Mouse (Mus musculus) intestine, postnatal 0 days (tissue): Measurements from ENCODE around the gene Pdpn. TPM values are rescaled to one million over a fixed set of nuclear protein-coding genes. Genes with fewer than 3 reads are reported as not detected.

Experiments used
- ATAC-seq: fragments of 200-750 bp; cut with Nextera tagmentation; 2 replicates; pipeline ENCODE4 v1.8.0; 2017; ENCODE audit warnings: mild to moderate bottlenecking, moderate TSS enrichment, moderate library complexity
- H3K27ac ChIP-seq: fragments of 300-500 bp; sonication (generic); 2 replicates; pipeline ENCODE4 v1.5.1; 2014; ENCODE audit warnings: mild to moderate bottlenecking, low read depth, low read length, moderate library complexity
- H3K27me3 ChIP-seq: fragments of 300-500 bp; sonication (generic); replicated peaks from 2 replicates; pipeline ENCODE4 v1.6.1; 2014; ENCODE audit warnings: low read length, mixed read lengths; ENCODE audit not compliant: control insufficient read depth, insufficient read depth
- H3K36me3 ChIP-seq: fragments of 300-500 bp; sonication (generic); 2 replicates; pipeline ENCODE4 v1.6.1; 2014; ENCODE audit warnings: mild to moderate bottlenecking, moderate library complexity; ENCODE audit not compliant: control insufficient read depth, insufficient read depth
- H3K4me1 ChIP-seq: fragments of 300-500 bp; sonication (generic); replicated peaks from 2 replicates; pipeline ENCODE4 v1.6.1; 2014; ENCODE audit warnings: antibody characterized with exemption, low read length, mixed read lengths; ENCODE audit not compliant: control insufficient read depth, insufficient read depth
- H3K4me2 ChIP-seq: fragments of 300-500 bp; sonication (generic); replicated peaks from 2 replicates; pipeline ENCODE4 v1.6.1; 2014; ENCODE audit warnings: low read depth, mild to moderate bottlenecking, moderate library complexity
- H3K4me3 ChIP-seq: fragments of 300-500 bp; sonication (generic); 2 replicates; pipeline ENCODE4 v1.5.1; 2014; ENCODE audit warnings: low read depth, low read length
- H3K9ac ChIP-seq: fragments of 300-500 bp; sonication (generic); 2 replicates; pipeline ENCODE4 v1.6.1; 2014; ENCODE audit warnings: mild to moderate bottlenecking, low read depth, low read length
- H3K9me3 ChIP-seq: fragments of 300-500 bp; sonication (generic); 2 replicates; pipeline ENCODE4 v1.6.1; 2016; ENCODE audit warnings: mixed run types; ENCODE audit not compliant: control insufficient read depth
- CTCF ChIP-seq: sonication (generic); IDR thresholded peaks from 2 replicates; pipeline ENCODE4 v1.5.1; 2016; ENCODE audit warnings: low read depth, mild to moderate bottlenecking, control low read depth, antibody characterized with exemption, moderate library complexity
- WGBS: fragments of 180-500 bp; shearing (Covaris S2); extraction: QIAGEN DNeasy Blood & Tissue Kit; methylation state at CpG from one replicate; pipeline ENCODE4 v1.1.7; 2014; 5-methylcytosine and 5-hydroxymethylcytosine counted together
- polyA plus RNA-seq: library from polyadenylated mRNA; unstranded; fragments of >200 nt; fragmentation: Nextera tagmentation; extraction: Ambion mirVana; gene quantifications from 2 replicates; pipeline ENCODE4 v1.2.1, GENCODE M21; 2015

Pdpn gene
- polyA plus RNA-seq, 1 experiment from 2014 or later = 18.5 TPM

DNA sequence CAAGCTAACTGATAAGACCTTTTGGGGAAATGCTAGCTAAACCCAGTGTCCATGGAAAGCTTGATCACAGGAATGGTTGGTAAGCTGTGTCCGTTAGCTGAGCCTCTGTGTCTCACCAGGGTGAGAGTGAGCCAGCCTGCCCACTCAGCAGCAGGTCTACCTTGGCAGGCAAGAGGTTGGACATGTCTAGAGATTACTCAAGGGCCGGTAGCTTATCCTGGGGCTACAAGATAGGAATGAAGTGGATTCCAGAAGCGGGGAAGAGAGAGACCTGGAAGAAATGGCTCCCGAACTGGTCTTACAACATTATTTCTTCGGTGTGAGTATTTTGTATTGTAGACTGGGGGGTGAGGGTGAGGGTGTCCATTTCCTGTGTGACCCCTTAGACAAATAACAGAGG is 1.7 kb upstream of the Pdpn start:
- Histone ChIP-seq H3K4me1 (no peaks in the 10 kb centered on the region), H3K36me3 (no peaks in the 10 kb centered on the region), H3K4me2 (no peak overlapping the region), H3K27ac (no peak overlapping the region), H3K9me3 (no peaks in the 10 kb centered on the region), H3K27me3 (peaks cover 10% of the 10 kb centered on the region; the same call in 1 of the 2 replicates), H3K4me3 (no peak overlapping the region), H3K9ac (no peak overlapping the region)
- 62% methylated on average over 5 of the region's 5 CpGs for WGBS
- no peak for TF ChIP-seq CTCF
- no peak for ATAC-seq

DNA sequence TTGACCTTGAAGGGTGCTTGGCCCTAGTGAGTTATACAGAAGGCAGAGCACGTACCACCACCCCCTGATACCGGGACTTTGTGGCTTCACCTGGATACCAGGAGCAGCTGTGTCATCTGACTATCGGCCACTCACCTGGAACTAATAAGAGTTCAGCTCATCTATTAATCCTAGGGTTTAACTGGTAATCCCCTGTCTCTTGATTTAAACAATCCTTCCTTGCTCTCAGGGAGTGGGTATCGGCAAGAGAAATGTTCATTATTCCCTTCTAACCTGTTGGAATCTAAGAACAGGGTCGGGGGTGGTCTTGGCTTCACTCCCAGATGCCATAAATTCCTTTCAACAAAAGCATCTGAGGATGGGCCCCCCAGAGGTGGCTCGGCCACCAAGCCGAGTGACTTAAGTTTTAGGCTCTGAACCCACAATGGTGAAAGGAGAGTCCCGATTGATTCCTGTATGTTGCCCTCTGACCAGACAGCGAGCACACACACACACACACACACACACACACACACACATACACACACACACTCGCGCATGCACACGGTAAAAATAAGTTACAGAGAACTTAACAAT is 837 bp upstream of the Pdpn start:
- Histone ChIP-seq H3K4me1 (no peaks in the 10 kb centered on the region), H3K9ac (no peak overlapping the region), H3K9me3 (no peaks in the 10 kb centered on the region), H3K27ac (no peak overlapping the region), H3K27me3 (peaks cover 10% of the 10 kb centered on the region; the same call in 1 of the 2 replicates), H3K36me3 (no peaks in the 10 kb centered on the region), H3K4me3 (no peak overlapping the region), H3K4me2 (peak overlapping the region; percentile 57; the same call in 1 of the 2 replicates)
- WGBS = 24% methylated on average over 12 of the region's 12 CpGs
- no peak for ATAC-seq
- no peak for TF ChIP-seq CTCF

DNA sequence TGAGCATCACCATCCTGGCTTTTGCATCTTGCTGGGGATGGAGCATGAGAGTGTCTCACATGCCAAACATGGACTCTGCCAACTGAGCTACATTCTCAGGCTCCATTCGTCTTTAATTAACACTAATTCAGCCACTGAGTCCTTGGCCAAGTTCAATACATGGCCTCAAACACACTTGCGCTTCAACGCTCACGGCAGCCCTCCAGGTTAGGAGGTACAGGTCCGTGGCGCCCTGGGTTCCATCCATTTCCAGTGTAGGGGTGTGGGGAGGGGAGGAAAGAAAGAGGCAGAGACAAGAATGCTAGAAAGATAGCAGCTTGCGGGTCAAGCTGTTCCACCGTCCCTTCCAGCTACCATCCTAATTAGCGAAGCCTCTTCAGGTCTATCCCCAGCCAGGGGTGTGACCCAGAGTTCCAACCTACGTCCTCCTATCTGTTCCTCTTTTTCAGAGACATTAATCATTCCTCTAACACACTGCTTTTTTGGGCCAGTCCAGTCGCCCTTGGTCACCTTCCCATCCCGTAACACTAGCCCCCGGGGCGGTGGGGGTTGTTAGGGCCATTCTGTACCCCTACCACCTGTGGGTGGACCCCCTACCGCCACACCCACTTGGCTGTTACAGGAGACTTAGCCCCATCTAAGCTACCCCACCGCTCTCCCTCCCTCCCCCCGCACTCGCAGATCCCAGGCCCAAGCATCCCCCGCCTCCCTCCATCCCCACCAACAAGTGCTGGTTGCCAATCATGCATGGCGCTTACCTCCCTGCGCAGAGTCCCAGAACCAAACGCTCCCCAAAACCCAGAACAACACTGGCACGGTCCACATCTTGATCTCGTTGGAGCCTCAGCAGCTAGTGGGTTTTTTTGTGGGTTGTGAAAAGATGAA is 691 bp downstream of the Pdpn start:
- Histone ChIP-seq H3K9me3 (no peaks in the 10 kb centered on the region), H3K27me3 (peaks cover 10% of the 10 kb centered on the region; the same call in 1 of the 2 replicates), H3K4me2 (peak overlapping the region; percentile 57), H3K4me3 (peak overlapping the region; percentile 35), H3K9ac (no peak overlapping the region), H3K27ac (no peak overlapping the region), H3K36me3 (no peaks in the 10 kb centered on the region), H3K4me1 (no peaks in the 10 kb centered on the region)
- ATAC-seq = no peak
- WGBS = 27% methylated on average over 24 of the region's 24 CpGs
- TF ChIP-seq CTCF = no peak

DNA sequence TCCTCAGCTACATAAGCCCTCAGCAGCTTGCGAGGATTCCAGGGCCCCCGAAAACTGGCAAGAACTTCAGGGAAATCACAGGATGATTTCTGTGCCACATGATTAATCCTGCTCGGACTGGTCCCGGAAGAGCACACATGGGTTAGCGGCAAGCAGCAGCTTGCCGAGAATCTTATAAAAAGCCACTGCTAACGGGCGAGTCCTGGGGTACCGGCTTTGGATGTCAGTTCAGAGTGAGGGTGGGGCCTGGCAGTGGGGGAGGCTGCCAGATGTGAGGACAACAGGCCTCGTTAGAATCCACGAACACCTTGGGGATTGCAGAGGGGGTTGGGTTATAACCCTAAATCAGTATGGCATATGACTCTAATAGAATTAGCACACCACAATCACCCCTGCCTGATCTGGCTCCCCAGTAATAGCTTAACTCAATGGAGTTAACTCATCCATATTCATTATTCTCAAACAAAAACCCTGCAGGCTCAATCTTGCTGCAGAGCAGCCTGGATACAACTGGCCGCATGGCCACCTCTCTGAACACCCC is 2.3 kb downstream of the Pdpn start:
- no peak for TF ChIP-seq CTCF
- Histone ChIP-seq H3K36me3 (no peaks in the 10 kb centered on the region), H3K4me1 (no peaks in the 10 kb centered on the region), H3K27me3 (peaks cover 10% of the 10 kb centered on the region; the same call in 1 of the 2 replicates), H3K9ac (no peak overlapping the region), H3K27ac (no peak overlapping the region), H3K4me2 (peak overlapping the region; percentile 32; the same call in 1 of the 2 replicates), H3K9me3 (no peaks in the 10 kb centered on the region), H3K4me3 (no peak overlapping the region)
- WGBS = 35% methylated on average over 12 of the region's 12 CpGs
- ATAC-seq = no peak

DNA sequence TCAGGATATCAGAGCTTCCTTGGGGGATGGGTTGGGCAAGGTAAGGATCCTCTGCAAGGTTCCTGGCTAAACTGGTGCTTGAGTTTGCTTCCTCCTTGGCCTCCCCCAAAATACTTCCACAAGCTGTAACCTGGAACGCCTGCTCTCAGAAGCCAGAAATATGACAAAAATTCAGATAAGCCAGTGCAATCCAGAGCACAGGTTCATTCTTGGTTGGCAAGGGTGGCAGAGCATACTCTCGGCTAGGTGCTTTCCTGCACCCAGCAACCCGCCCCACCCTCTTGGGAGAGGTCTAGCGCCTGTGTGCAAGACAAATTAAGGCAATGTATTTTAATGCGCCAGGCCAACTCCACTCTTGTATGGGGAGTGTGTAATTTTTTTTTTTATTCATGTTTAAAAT is 3.2 kb downstream of the Pdpn start:
- Histone ChIP-seq H3K27me3 (peaks cover 10% of the 10 kb centered on the region; the same call in 1 of the 2 replicates), H3K4me2 (no peak overlapping the region), H3K9me3 (no peaks in the 10 kb centered on the region), H3K36me3 (no peaks in the 10 kb centered on the region), H3K4me1 (no peaks in the 10 kb centered on the region), H3K9ac (no peak overlapping the region), H3K4me3 (no peak overlapping the region), H3K27ac (no peak overlapping the region)
- no peak for TF ChIP-seq CTCF
- ATAC-seq = no peak
- WGBS = 80% methylated on average over 5 of the region's 5 CpGs

DNA sequence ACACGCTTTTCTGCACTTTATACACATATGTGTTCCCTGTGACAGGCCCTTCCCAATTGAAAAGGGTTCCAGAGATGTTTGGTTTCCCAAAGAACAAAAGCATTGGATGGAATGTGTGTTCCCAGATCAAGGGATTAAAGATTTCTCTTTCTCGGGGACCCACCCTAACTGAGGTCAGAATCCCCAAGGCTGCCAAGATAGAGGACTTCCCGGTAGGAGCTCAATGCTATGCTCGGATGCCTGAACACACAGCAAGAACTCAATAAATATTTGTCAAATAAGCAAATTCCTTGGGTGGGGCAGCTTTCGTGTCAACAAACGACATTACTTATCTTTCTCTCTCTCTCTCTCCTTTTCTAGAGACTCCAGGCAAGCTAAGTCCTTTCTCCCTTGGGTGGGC is 5.0 kb downstream of the Pdpn start:
- H3K27ac ChIP-seq = no peak overlapping the region
- no peaks in the 10 kb centered on the region for H3K36me3 ChIP-seq
- no peaks in the 10 kb centered on the region for H3K9me3 ChIP-seq
- ATAC-seq = no peak
- no peaks in the 10 kb centered on the region for H3K4me1 ChIP-seq
- H3K4me2 ChIP-seq = no peak overlapping the region
- H3K27me3 ChIP-seq = peaks cover 5% of the 10 kb centered on the region; the same call in 1 of the 2 replicates
- 44% methylated on average over 6 of the region's 6 CpGs for WGBS
- TF ChIP-seq CTCF = no peak
- no peak overlapping the region for H3K4me3 ChIP-seq
- H3K9ac ChIP-seq = no peak overlapping the region
